Mouse (Mus musculus) layer of hippocampus, adult 8-10 months (tissue): ENCODE measurements around the gene Mpp3. TPM values are rescaled to one million over a fixed set of nuclear protein-coding genes. Genes with fewer than 3 reads are reported as not detected.

Experiments
- total RNA-seq, 4 experiments: library from RNA; stranded (reverse); gene quantifications; 2 replicates each; pipeline ENCODE4 v1.2.4; 2022

Gene Mpp3
- total RNA-seq, 4 experiments from 2014 or later: 88.8 to 102 (median 95.8) TPM

Other genes with a start within 250 kb of the Mpp3 start
- gene Etv4, start 243.1 kb downstream of the Mpp3 start, total RNA-seq: 10 to 100 TPM in 3 of 4 experiments, 1 to 10 TPM in 1; 9.8 to 17.3 (median 12.6) TPM
- gene Meox1, start 134.1 kb downstream of the Mpp3 start, total RNA-seq: 1 to 10 TPM in 1 of 4 experiments, under 1 TPM in 3; 0.86 to 1.1 (median 0.87) TPM
- under 1 TPM in 1 of 4 experiments, not detected in 3; 0.22 TPM for gene Sost, start 61.4 kb downstream of the Mpp3 start, total RNA-seq
- not detected for gene Cfap97d1, start 44.2 kb downstream of the Mpp3 start, total RNA-seq
- 100 to 1,000 TPM; 151 to 190 (median 164) TPM for gene Dusp3, start 41.4 kb downstream of the Mpp3 start, total RNA-seq
- not detected for gene Cd300lg, start 13.0 kb upstream of the Mpp3 start, total RNA-seq
- 100 to 1,000 TPM; 118 to 152 (median 135) TPM for gene Mpp2, start 60.1 kb upstream of the Mpp3 start, total RNA-seq
- not detected for gene Ppy, start 72.9 kb upstream of the Mpp3 start, total RNA-seq
- not detected for gene Pyy, start 79.4 kb upstream of the Mpp3 start, total RNA-seq
- under 1 TPM in 1 of 4 experiments, not detected in 3; 0.29 TPM for gene Nags, start 117.1 kb upstream of the Mpp3 start, total RNA-seq
- gene Tmem101, start 127.9 kb upstream of the Mpp3 start, total RNA-seq: 10 to 100 TPM; 22.6 to 27.3 (median 25.1) TPM
- gene Lsm12, start 156.8 kb upstream of the Mpp3 start, total RNA-seq: 10 to 100 TPM; 53.5 to 61.6 (median 58.8) TPM
- gene G6pc3, start 161.2 kb upstream of the Mpp3 start, total RNA-seq: 10 to 100 TPM; 66.0 to 74.2 (median 70.4) TPM
- 100 to 1,000 TPM; 219 to 252 (median 232) TPM for gene Hdac5, start 201.7 kb upstream of the Mpp3 start, total RNA-seq
- 1 to 10 TPM in 1 of 4 experiments, under 1 TPM in 3; 0.62 to 1.2 (median 0.64) TPM for gene BC030867, start 220.4 kb upstream of the Mpp3 start, total RNA-seq
- 1 to 10 TPM; 2.1 to 2.4 (median 2.2) TPM for gene Asb16, start 240.3 kb upstream of the Mpp3 start, total RNA-seq